Mouse (Mus musculus) bone marrow, adult 2 months (tissue): ENCODE results near the gene Pnmal1.

Source experiments
- CTCF ChIP-seq: fragments of 200-500 bp; IDR thresholded peaks from 2 replicates; pipeline ENCODE4 v1.5.1; 2011; ENCODE audit warnings: low read length, control low read depth; ENCODE audit not compliant: control insufficient read depth, insufficient read depth
- POLR2A ChIP-seq: fragments of 200-500 bp; IDR thresholded peaks from 2 replicates; pipeline ENCODE4 v1.6.1; 2011; ENCODE audit warnings: low read depth, mild to moderate bottlenecking, control low read depth, low read length, borderline replicate concordance; ENCODE audit not compliant: control insufficient read depth

- TF ChIP-seq POLR2A (no peak), CTCF (no peak)
Measured at GRCm38 (mm10) chr7:16995345-16995744, 35.9 kb downstream of the Pnmal1 start.
